Mouse (Mus musculus) cerebellum, adult 2 months (tissue): ENCODE measurements at regions not wholly inside any gene's neighbourhood (a gene's known extent, or its start where the extent isn't known, plus 50 kb on each side); places are given as distances from the start of the nearest gene placed in this dataset.

ENCODE experiments used
- DNase-seq, 2 experiments: peaks; one replicate each; pipeline ENCODE4 v3.0.0; 2021
- H3K27ac ChIP-seq: fragments of 200-500 bp; 2 replicates; pipeline ENCODE4 v1.5.1; 2012; ENCODE audit warnings: low read length, control low read depth, inconsistent platforms; ENCODE audit not compliant: insufficient read depth
- H3K27me3 ChIP-seq: fragments of 200-500 bp; 2 replicates; pipeline ENCODE4 v1.6.1; 2012; ENCODE audit warnings: inconsistent platforms, mild to moderate bottlenecking, low read length, moderate library complexity; ENCODE audit not compliant: control insufficient read depth, insufficient read depth
- H3K4me1 ChIP-seq: fragments of 200-500 bp; 2 replicates; pipeline ENCODE4 v1.6.1; 2011; ENCODE audit warnings: low read length; ENCODE audit not compliant: control insufficient read depth, insufficient read depth
- H3K4me3 ChIP-seq: fragments of 200-500 bp; replicated peaks from 2 replicates; pipeline ENCODE3; 2011; ENCODE audit warnings: mild to moderate bottlenecking, low read depth, low read length, control low read depth; ENCODE audit not compliant: insufficient read depth
- CTCF ChIP-seq: fragments of 200-500 bp; IDR thresholded peaks from 2 replicates; pipeline ENCODE4 v1.5.1; 2011; ENCODE audit warnings: low read depth, mild to moderate bottlenecking, control low read depth, low read length, moderate library complexity, borderline replicate concordance; ENCODE audit not compliant: insufficient read depth
- POLR2A ChIP-seq: fragments of 200-500 bp; IDR thresholded peaks from 2 replicates; pipeline ENCODE4 v1.6.1; 2011; ENCODE audit warnings: low read length, control low read depth, borderline replicate concordance; ENCODE audit not compliant: insufficient read depth
- WGBS: fragments of 180-500 bp; shearing (Covaris S2); methylation state at CpG from one replicate; pipeline ENCODE4 v1.1.7; 2018; 5-methylcytosine and 5-hydroxymethylcytosine counted together

GRCm38 (mm10) chr19:19172767-19173166 lies 61.8 kb upstream of the Rorb start:
- Histone ChIP-seq H3K27ac (no peak overlapping the region), H3K4me3 (no peak overlapping the region), H3K27me3 (no peaks in the 10 kb centered on the region), H3K4me1 (no peaks in the 10 kb centered on the region)
- 74% methylated on average over 1 of the region's 1 CpGs for WGBS
- no peak for TF ChIP-seq CTCF
- TF ChIP-seq POLR2A = no peak
- DNase-seq = no peak

- no peak overlapping the region for H3K27ac ChIP-seq
Measured at GRCm38 (mm10) chr19:19170807-19171206, 59.8 kb upstream of the Rorb start.

More at GRCm38 (mm10) chr19:19170807-19171206, 59.8 kb upstream of the Rorb start:
- WGBS = 80% methylated on average over 3 of the region's 3 CpGs
- H3K4me1 ChIP-seq = no peaks in the 10 kb centered on the region
- no peaks in the 10 kb centered on the region for H3K27me3 ChIP-seq
- H3K4me3 ChIP-seq = no peak overlapping the region
- DNase-seq = no peak
- no peak for TF ChIP-seq CTCF
- no peak for TF ChIP-seq POLR2A
